ENCODE assay signal across 8 mouse cellular contexts in genomic region chr10:86686017-86686360, GRCm38 (mm10). TPM values are rescaled to one million over a fixed set of nuclear protein-coding genes. Genes with fewer than 3 reads are reported as not detected.
DNase-seq lines count a peak whose midpoint lies in the region; ATAC-seq lines count a peak whose summit lies in the region.
"Not testable (repeated sequence)": the region's sequence is repeated elsewhere in the genome, so short reads cannot be mapped to it uniquely, and the experiment has no call there.

No protein-coding gene starts in this region.

- H3K27me3 ChIP-seq in embryonic facial prominence, embryonic 11.5 days (ENCODE audit: control insufficient read depth, insufficient read depth, low read length); forebrain, embryonic 16.5 days (replicated peaks; ENCODE audit: control insufficient read depth, insufficient read depth, low read length); hindbrain, embryonic 12.5 days; kidney, embryonic 16.5 days (ENCODE audit: insufficient read depth, low read length); liver, embryonic 15.5 days; midbrain, embryonic 16.5 days (ENCODE audit: control insufficient read depth, insufficient read depth, low read depth, low read length); stomach, embryonic 14.5 days (ENCODE audit: control insufficient read depth, insufficient read depth, low read length): not testable (repeated sequence)

- H3K4me3 ChIP-seq in embryonic facial prominence, embryonic 11.5 days (ENCODE audit: low read depth, low read length): peak overlapping the region; percentile 58
- peak overlapping the region; percentile 72 for H3K4me3 ChIP-seq in forebrain, embryonic 16.5 days (replicated peaks; ENCODE audit: low read length)
- H3K4me3 ChIP-seq in hindbrain, embryonic 12.5 days: peak overlapping the region; percentile 71
- peak overlapping the region; percentile 67 for H3K4me3 ChIP-seq in kidney, embryonic 16.5 days (ENCODE audit: low read length)
- peak overlapping the region; percentile 74 for H3K4me3 ChIP-seq in liver, embryonic 15.5 days (replicated peaks)
- peak overlapping the region; percentile 69 for H3K4me3 ChIP-seq in midbrain, embryonic 16.5 days (ENCODE audit: low read depth, low read length)
- peak overlapping the region; percentile 58 for H3K4me3 ChIP-seq in stomach, embryonic 14.5 days (ENCODE audit: low read depth, low read length)

- DNase-seq in CD4-positive, CD25-positive, alpha-beta regulatory T cell, adult 2 months (ENCODE audit: low read depth, low spot score): peak; percentile 12
- DNase-seq in embryonic facial prominence, embryonic 11.5 days (ENCODE audit: low spot score): not testable (repeated sequence)

- not testable (repeated sequence) for H3K36me3 ChIP-seq in embryonic facial prominence, embryonic 11.5 days (replicated peaks; ENCODE audit: control insufficient read depth, insufficient read depth, low read depth, low read length); forebrain, embryonic 16.5 days (ENCODE audit: control insufficient read depth, insufficient read depth); hindbrain, embryonic 12.5 days; kidney, embryonic 16.5 days (ENCODE audit: insufficient read depth, low read length); midbrain, embryonic 16.5 days (ENCODE audit: control insufficient read depth, insufficient read depth, low read length)
- H3K36me3 ChIP-seq in liver, embryonic 15.5 days (replicated peaks): peaks cover 13% of the 10 kb centered on the region
- peaks cover 10% of the 10 kb centered on the region; the same call in 1 of the 2 replicates for H3K36me3 ChIP-seq in stomach, embryonic 14.5 days (ENCODE audit: control insufficient read depth, insufficient read depth, low read length)

- H3K4me1 ChIP-seq in embryonic facial prominence, embryonic 11.5 days (ENCODE audit: control insufficient read depth, insufficient read depth, low read length); forebrain, embryonic 16.5 days (replicated peaks; ENCODE audit: control insufficient read depth, insufficient read depth, low read length); hindbrain, embryonic 12.5 days; kidney, embryonic 16.5 days (ENCODE audit: insufficient read depth, low read length); liver, embryonic 15.5 days (replicated peaks); midbrain, embryonic 16.5 days (ENCODE audit: control insufficient read depth, insufficient read depth, low read length); stomach, embryonic 14.5 days (ENCODE audit: control insufficient read depth, insufficient read depth, low read length): not testable (repeated sequence)

- not testable (repeated sequence) for ATAC-seq in embryonic facial prominence, embryonic 11.5 days (replicated peaks; ENCODE audit: insufficient number of reproducible peaks, low FRiP score, low TSS enrichment, low read depth); forebrain, embryonic 16.5 days; hindbrain, embryonic 12.5 days (ENCODE audit: low FRiP score); kidney, embryonic 16.5 days (ENCODE audit: low FRiP score, low TSS enrichment); liver, embryonic 15.5 days (ENCODE audit: insufficient read depth); midbrain, embryonic 16.5 days
- peak; percentile 16; the same call in 1 of the 2 replicates for ATAC-seq in stomach, embryonic 14.5 days (ENCODE audit: insufficient number of reproducible peaks, insufficient read depth, low FRiP score, low read depth)

- WGBS in embryonic facial prominence, embryonic 11.5 days: 30% methylated on average over 9 of the region's 9 CpGs
- 21% methylated on average over 9 of the region's 9 CpGs for WGBS in forebrain, embryonic 16.5 days
- 25% methylated on average over 9 of the region's 9 CpGs for WGBS in hindbrain, embryonic 12.5 days
- 11% methylated on average over 9 of the region's 9 CpGs for WGBS in kidney, embryonic 16.5 days
- WGBS in liver, embryonic 15.5 days (ENCODE audit: insufficient replicate concordance): 18% methylated on average over 9 of the region's 9 CpGs
- 23% methylated on average over 9 of the region's 9 CpGs for WGBS in midbrain, embryonic 16.5 days
- 22% methylated on average over 9 of the region's 9 CpGs for WGBS in stomach, embryonic 14.5 days

- H3K4me2 ChIP-seq in embryonic facial prominence, embryonic 11.5 days (ENCODE audit: low read depth, low read length): peak overlapping the region; percentile 65
- peak overlapping the region; percentile 60 for H3K4me2 ChIP-seq in forebrain, embryonic 16.5 days (ENCODE audit: low read length)
- peak overlapping the region; percentile 80 for H3K4me2 ChIP-seq in hindbrain, embryonic 12.5 days (replicated peaks)
- H3K4me2 ChIP-seq in kidney, embryonic 16.5 days (replicated peaks; ENCODE audit: low read depth, low read length): peak overlapping the region; percentile 70
- H3K4me2 ChIP-seq in liver, embryonic 15.5 days: peak overlapping the region; percentile 87
- H3K4me2 ChIP-seq in midbrain, embryonic 16.5 days (ENCODE audit: low read length): peak overlapping the region; percentile 65
- peak overlapping the region; percentile 55 for H3K4me2 ChIP-seq in stomach, embryonic 14.5 days (replicated peaks; ENCODE audit: low read depth, low read length)

- not testable (repeated sequence) for H3K9me3 ChIP-seq in embryonic facial prominence, embryonic 11.5 days (replicated peaks; ENCODE audit: control insufficient read depth, low read length); forebrain, embryonic 16.5 days (ENCODE audit: control insufficient read depth, low read length); hindbrain, embryonic 12.5 days (replicated peaks); kidney, embryonic 16.5 days (ENCODE audit: low read length); liver, embryonic 15.5 days (replicated peaks); midbrain, embryonic 16.5 days (replicated peaks; ENCODE audit: control insufficient read depth, low read length, poor library complexity, severe bottlenecking); stomach, embryonic 14.5 days (ENCODE audit: control insufficient read depth, low read depth, low read length)

- peak overlapping the region; percentile 87 for H3K9ac ChIP-seq in embryonic facial prominence, embryonic 11.5 days (replicated peaks; ENCODE audit: low read length)
- H3K9ac ChIP-seq in forebrain, embryonic 16.5 days (replicated peaks; ENCODE audit: low read depth, low read length): peak overlapping the region; percentile 93
- H3K9ac ChIP-seq in hindbrain, embryonic 12.5 days: peak overlapping the region; percentile 82
- peak overlapping the region; percentile 90 for H3K9ac ChIP-seq in kidney, embryonic 16.5 days (replicated peaks; ENCODE audit: low read length)
- H3K9ac ChIP-seq in liver, embryonic 15.5 days: peak overlapping the region; percentile 77
- peak overlapping the region; percentile 84 for H3K9ac ChIP-seq in midbrain, embryonic 16.5 days (ENCODE audit: low read depth, low read length)
- peak overlapping the region; percentile 61 for H3K9ac ChIP-seq in stomach, embryonic 14.5 days (replicated peaks; ENCODE audit: low read depth, low read length)

- not testable (repeated sequence) for H3K27ac ChIP-seq in embryonic facial prominence, embryonic 11.5 days (replicated peaks; ENCODE audit: low read depth, low read length); forebrain, embryonic 16.5 days (ENCODE audit: low read length); hindbrain, embryonic 12.5 days; kidney, embryonic 16.5 days (ENCODE audit: low read length); liver, embryonic 15.5 days (replicated peaks); midbrain, embryonic 16.5 days (ENCODE audit: low read length); stomach, embryonic 14.5 days (ENCODE audit: low read length)

RNA-seq across cellular contexts. Expression of gene Hsp90b1, which starts 19.3 kb away (rescaled TPM):
- 577 and 673 TPM in 2 replicates for polyA plus RNA-seq in embryonic facial prominence, embryonic 11.5 days (2014; fragmentation: Nextera tagmentation; extraction: Ambion mirVana)
- polyA plus RNA-seq in forebrain, embryonic 16.5 days (2015; fragmentation: Nextera tagmentation; extraction: Ambion mirVana): 279 and 302 TPM in 2 replicates
- polyA plus RNA-seq in hindbrain, embryonic 12.5 days (2016; fragmentation: Nextera tagmentation; extraction: Ambion mirVana): 551 and 555 TPM in 2 replicates
- polyA plus RNA-seq in kidney, embryonic 16.5 days (2015; fragmentation: Nextera tagmentation; extraction: Ambion mirVana): 761 and 786 TPM in 2 replicates
- polyA plus RNA-seq in liver, embryonic 15.5 days (2015; fragmentation: Nextera tagmentation; extraction: Ambion mirVana): 273 and 302 TPM in 2 replicates
- 286 and 330 TPM in 2 replicates for polyA plus RNA-seq in midbrain, embryonic 16.5 days (2015; fragmentation: Nextera tagmentation; extraction: Ambion mirVana)
- 437 and 516 TPM in 2 replicates for polyA plus RNA-seq in stomach, embryonic 14.5 days (2014; fragmentation: Nextera tagmentation; extraction: Ambion mirVana)

RNA-seq across cellular contexts. Expression of gene Ttc41, which starts 19.6 kb away (rescaled TPM):
- polyA plus RNA-seq in embryonic facial prominence, embryonic 11.5 days (2014; fragmentation: Nextera tagmentation; extraction: Ambion mirVana): 1.6 and 2.0 TPM in 2 replicates
- 1.1 and 1.6 TPM in 2 replicates for polyA plus RNA-seq in forebrain, embryonic 16.5 days (2015; fragmentation: Nextera tagmentation; extraction: Ambion mirVana)
- 2.6 and 3.4 TPM in 2 replicates for polyA plus RNA-seq in hindbrain, embryonic 12.5 days (2016; fragmentation: Nextera tagmentation; extraction: Ambion mirVana)
- 1.5 and 2.1 TPM in 2 replicates for polyA plus RNA-seq in kidney, embryonic 16.5 days (2015; fragmentation: Nextera tagmentation; extraction: Ambion mirVana)
- 0.53 and 0.59 TPM in 2 replicates for polyA plus RNA-seq in liver, embryonic 15.5 days (2015; fragmentation: Nextera tagmentation; extraction: Ambion mirVana)
- polyA plus RNA-seq in midbrain, embryonic 16.5 days (2015; fragmentation: Nextera tagmentation; extraction: Ambion mirVana): 2.5 and 2.8 TPM in 2 replicates
- polyA plus RNA-seq in stomach, embryonic 14.5 days (2014; fragmentation: Nextera tagmentation; extraction: Ambion mirVana): 1.7 and 1.8 TPM in 2 replicates
